Mouse (Mus musculus): Measurements from ENCODE around the gene Gm4513.
"Not testable (repeated sequence)": the region's sequence is repeated elsewhere in the genome, so short reads cannot be mapped to it uniquely, and the experiment has no call there.

Gm4513 gene

GRCm38 (mm10) chr7:20598921-20599320, at the start of gene Gm4513:
Gene Gm4513 (minus strand): TSS chr7:20599021.
- DNase-seq: not testable (repeated sequence)

GRCm38 (mm10) chr7:20576141-20576540, 22.7 kb downstream of the Gm4513 start, which contains the start of gene Gm4141:
Gene Gm4141 (minus strand): TSS chr7:20576241.
- DNase-seq: not testable (repeated sequence)

- DNase-seq: not testable (repeated sequence)
Measured at GRCm38 (mm10) chr7:20545657-20546056, 53.2 kb downstream of the Gm4513 start, which contains the start of gene Gm5726. Gene Gm5726 (minus strand): TSS chr7:20545757.

Data from lung, postnatal 14 days (tissue).